Mouse (Mus musculus): Measurements from ENCODE around the gene Nrxn1. TPM values are rescaled to one million over a fixed set of nuclear protein-coding genes. Genes with fewer than 3 reads are reported as not detected.

Gene Nrxn1
- polyA plus RNA-seq, 3 experiments from 2014 or later = 0.11 to 0.81 TPM; not detected in 1

DNA sequence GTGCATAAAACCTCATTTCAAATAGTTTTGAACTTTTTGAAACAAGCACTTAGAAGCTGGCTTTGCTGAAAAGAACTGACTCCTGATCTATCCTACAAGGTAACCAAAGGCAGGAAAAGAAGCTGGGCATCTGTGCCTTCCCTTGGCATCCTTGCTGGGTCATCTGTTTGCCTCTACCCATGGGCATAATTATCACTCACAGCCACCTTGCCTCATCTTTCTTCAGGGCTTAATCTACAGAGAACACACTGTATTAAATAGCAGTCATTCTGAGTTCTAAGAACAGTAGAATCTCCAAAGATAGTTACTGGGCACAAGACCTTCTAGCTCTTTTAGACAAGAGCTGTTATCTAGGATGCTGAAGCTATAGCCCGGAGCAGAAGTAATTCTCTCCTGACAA is 442.6 kb downstream of the Nrxn1 start:
- no peak for ATAC-seq

DNA sequence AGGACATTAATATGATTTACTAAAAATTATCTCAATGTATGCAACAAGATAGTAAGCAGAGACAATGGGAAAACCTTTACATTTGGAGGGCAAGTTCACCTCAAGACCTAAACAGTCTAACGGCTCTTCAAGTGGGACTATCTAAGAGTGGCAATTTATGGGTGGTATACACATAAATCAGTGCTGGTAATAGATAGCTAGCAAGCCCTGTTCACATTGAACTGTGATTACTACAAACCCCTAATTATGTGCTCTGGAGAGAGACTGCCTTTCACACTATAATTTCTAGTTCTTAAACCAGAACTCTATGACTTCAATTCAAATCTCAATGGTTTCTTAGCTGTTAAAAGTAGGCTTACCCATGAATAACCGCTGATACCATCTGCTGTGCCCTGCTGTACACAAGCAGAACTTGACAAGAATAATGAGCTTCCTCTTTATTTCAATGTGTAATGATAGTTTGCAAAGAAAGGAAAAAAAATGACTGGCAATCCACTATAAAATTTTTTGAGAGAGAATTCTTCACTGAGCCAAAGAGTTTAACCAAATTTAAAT is 453.8 kb downstream of the Nrxn1 start:
- no peak for ATAC-seq

DNA sequence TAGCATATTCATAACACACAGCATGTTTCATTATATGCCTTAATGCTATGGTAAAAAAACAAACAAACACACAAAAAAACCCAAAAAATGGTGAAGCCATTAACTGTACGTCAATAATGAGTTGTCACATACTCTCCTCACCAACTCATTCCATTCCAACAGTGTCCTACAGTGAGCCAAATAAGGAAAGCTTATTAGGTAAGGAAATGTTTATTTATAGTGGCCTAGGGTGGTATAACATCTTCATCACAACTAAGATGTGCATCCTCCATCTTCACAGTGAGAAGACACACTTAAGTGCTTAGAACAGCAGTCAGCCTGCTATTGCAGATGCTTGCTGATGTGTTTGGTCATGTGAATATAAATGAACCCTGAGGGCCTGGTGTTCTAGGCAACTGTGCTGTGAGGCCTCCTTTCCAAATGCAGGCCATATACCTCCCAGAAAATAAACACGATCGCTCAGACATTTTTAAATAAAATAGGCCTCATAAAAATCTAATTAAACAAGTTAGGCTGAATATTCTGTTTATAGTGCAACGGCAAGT is 454.6 kb downstream of the Nrxn1 start:
- no peak for ATAC-seq

DNA sequence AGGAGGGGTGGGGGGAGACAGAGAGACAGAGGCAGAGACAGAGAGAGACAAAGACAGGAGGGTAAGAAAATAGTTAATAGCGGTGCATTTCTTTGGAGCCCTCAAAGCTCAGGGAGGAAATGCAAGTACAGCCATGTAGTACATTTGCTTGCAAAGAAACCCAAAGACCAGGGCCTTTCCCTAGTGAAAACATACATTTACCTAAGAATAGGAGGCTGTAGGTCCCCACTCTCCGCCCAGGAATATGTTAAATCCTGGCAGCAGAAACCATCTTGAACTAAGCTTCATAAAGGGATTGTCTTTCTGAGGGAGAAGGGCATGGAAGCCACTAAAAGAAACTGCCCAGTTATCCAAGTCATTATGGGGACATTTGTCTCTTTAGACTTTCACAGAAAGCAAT is 461.5 kb downstream of the Nrxn1 start:
- ATAC-seq = no peak

DNA sequence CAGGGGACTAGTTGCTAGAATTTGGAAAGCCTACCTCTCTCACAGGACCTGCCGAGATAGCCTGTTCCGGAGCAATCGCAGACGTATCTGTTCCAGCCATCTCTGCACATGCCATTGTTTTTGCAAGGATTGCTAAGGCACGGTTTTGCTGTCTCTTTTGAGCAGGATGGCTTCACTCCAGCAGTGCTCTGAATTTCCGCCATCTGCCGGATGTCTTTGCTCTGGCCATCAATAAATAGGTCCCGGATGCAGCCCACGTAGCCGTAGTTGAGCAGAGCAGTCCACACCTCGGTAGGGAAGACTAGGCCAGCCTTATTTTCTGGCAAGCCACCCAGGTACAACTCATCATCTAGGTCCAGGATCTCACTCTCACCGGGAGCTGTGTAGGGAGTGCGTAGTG is 463.0 kb downstream of the Nrxn1 start:
- ATAC-seq = no peak

DNA sequence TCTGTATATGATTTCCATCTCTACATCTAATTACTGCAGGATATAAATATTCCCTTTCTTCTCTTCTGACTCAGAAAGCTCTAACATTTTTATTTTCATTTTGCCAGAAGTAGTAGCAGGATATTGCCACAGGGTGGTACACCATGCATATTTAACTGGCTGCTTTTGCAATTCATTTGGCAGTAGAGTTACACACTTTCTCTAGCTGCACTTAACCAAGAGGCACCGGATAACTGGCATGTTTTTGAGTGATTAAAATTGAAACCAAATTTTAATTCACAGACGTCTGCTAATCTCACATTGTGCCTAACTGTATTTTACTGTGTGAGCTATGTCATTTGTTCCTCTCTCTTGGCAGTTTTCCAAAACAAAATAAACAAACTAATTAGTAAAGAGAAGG is 464.4 kb downstream of the Nrxn1 start:
- ATAC-seq = peak; percentile 35

DNA sequence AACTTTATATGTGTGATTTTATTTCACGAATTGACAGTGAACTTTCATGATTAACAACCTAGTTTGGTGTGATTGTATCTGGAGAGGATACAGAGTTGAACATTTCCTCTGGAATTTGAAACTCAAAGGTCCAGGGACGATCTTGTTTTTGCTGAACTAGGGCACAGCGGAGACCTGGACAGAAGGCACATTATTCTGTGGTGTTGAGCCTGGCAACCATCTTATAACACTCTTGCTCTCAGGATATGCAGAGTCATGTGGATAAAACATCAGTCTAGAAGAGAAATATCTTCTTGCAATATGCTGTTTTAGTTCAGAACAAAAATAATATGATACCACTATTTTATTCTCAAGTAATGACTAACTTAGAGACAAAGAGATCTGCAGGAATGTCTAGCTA is 464.9 kb downstream of the Nrxn1 start:
- no peak for ATAC-seq

DNA sequence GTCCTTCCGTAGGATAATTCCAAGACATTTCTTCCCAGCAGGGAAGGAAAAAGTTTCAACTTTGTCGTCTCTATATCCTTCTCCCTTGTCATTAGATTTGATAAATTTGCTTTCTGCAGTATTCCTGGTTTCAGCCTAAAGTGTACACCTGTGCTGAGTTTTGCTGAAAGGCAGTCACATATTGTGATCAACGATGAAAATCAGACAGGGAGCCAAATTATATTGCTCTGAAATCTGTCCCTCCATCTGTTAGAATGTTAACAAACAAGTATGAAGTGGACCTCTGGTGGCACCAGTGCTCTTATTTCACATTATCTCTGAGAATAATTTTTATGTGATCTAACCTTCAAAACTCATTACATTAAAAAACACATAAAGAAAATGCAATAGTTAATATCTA is 465.5 kb downstream of the Nrxn1 start:
- ATAC-seq = no peak

DNA sequence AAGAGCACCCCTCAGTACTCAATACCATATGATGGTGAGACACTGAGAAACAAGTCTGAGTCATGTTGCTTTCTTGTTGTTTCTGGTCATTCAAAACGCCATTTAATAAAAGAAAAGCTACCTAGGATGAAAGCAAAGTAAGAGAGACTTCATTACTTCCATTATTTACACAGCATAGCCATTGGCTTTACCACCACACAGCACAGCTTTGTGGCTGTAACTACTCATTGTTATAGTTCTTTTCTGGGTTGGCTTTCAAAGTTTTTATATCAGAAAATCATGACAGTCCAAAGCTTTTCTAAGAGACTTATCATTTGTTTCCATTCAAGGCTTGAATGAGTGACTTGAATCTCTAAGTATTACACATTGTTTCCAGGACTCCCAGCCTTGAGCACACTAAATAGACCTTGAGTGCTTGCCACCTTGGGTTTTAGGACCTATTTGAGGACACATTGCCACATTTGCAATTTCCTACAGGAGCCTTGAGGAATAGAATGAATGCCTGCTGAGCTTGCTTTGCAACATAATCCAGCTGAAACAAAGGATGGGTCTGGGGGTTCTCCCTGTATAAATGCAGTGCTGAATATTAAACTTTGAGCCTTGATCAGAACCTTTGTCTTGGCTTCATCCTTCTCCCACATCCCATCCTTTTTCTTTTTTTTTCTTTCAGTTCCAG is 468.1 kb downstream of the Nrxn1 start:
- no peak for ATAC-seq

DNA sequence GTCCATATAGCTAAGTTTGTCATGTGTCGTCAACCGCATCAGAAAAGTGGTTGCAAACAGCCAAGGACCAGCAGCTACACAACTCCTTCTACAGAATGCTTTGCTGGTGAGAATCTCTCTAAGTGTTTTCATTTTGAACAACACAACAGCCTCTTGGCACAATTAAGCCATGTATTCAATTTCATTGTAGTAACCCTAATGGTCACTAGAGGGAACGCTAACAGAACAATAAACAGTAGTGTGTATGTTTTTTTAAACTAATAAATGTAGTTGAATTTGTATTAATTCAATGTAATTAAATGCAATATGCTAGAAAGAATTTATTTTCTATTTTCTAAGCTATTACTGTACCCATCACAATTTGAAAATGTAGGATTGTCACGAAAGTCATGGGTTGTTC is 471.0 kb downstream of the Nrxn1 start:
- no peak for ATAC-seq

DNA sequence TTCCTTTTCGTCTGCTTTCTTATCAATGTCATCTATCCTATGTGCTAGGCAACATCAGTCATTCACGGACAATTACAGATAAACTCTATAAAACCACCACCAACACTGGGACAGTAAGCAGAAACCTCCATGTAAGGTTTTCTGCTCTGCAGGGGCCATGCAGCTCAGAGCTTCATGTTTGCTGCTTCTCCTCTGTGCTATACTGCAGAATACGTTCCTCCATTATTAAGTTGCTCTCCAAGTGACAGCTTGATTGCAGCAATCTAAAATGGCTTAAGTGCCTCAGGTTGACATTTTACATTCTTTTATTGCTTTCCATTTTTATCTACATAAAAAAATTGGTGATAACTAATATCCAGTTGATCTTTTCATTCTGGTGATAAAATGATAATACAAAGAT is 477.9 kb downstream of the Nrxn1 start:
- no peak for ATAC-seq

DNA sequence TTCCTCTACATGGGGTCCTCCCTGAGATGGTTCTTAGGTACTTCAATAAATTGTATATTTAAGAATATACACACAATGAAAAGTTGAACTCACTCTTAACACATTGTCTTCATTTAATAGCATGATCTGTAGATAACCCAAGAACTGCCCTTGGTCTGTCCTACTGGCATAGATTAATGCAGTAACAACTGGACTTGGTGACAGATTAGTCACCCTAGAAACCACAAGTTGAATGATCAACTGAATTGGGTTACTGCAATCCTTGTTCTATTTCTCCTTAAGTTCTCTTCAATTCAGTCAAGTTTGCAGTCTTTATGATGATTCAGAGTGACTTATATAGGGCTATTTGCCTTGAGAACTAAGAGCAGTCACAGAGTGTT is 485.5 kb downstream of the Nrxn1 start:
- ATAC-seq = no peak

DNA sequence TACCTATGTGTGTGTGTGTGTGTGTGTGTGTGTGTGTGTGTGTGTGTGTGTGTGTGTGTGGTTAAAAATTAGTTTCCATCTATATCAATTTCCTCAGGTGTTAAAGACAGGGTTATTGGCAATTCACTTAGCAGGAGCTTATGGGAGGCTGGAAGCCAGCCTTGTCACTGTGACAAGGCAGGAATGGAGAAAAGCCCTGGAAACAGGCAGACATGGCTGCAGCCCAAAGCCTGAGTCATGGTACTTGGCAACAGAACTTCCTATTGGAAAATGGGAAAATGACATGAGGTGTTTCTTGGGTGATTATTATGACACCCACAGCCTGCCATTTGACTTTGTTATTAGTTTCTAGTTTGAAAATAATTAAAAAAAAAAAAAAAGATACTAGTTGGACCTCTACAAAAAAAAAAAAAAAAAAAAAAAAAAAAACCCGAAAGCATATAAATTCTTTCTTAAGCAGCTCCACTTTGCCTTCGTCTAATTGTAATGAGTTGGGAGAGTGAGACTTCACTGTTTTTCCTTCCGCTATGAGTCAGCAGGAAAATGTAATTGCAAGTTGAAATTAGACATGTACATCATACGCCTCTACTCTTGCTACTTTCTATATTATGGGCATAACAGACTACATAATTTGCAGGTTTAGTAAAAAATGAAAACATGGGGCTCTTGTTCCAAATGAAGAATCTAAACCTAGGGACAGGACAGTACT is 486.0 kb downstream of the Nrxn1 start:
- ATAC-seq = no peak

DNA sequence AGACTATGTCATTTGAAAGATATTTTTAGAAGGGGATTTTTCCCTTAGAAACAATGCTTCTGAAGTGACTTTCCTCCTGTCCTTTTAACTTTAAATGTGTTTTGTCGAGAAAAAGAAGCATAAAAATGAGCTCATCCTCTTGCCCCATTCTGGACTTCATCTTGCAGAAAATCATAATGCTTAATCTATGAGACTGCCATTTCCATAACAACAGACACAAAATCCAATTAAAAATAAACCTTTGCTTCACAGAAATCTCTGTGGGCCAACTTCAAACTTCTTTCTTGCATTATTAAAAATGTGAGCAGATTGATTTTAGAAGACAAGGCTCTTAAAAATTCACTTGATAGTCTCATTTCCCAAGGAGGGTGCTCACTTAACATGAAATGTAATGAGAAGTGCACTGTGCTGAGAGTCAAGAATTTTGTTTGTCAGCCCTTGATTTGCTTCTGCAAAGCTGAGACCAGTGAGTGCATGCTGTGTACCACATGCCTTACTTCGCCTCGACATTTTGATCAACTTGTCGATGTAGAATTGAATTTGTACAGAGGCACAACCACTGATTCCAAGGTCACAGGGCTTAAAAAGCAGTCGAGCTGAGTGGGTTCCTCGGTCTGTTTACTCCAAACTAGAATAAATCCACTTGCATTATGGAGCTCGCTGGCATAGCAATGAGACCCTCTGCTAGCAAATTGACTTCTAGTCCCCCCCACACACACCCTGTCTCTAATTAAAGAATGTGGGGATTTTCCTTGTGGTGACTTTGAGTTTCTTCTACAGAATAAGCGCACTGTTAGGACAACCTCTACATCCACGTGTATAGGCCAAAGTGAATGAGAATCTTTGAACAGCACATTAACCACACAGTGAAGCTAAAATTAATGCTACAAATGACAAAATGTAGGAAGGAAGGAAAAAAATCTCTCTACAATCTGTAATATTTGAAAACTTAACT is 493.0 kb downstream of the Nrxn1 start:
- no peak for ATAC-seq

DNA sequence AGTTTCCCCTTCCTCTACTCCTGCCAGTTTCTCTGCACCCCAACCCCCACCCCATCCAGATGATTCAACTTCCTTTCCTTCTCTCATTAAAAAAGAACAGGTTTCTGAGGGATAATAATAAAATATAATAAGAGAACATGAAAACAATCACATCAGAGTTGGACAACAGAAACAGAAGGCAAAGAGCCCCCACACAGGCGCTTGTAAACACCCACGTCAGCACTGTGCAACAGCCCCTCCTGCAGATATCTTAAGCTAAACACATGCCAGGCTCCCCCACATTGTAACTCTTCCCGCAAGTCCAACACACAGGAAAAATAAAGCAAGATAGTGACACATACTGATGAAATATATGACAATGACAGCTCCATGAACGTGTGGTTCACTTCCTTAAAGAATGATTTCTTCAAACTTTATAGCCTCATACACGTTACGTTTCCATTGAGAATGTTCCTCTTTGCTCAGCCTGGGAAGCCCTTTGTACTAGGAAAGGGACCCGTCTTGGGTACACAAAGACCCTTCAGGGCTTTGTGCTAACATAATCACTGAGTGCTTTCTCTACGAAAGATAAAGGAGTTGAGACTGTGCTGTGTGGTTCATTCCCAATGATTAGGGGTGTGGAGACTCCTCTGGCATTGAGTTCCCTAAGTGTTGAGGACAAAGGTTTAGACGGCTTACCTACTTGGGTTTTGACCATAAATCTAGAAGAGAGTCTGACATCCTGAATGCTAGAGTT is 497.9 kb downstream of the Nrxn1 start:
- ATAC-seq = no peak

DNA sequence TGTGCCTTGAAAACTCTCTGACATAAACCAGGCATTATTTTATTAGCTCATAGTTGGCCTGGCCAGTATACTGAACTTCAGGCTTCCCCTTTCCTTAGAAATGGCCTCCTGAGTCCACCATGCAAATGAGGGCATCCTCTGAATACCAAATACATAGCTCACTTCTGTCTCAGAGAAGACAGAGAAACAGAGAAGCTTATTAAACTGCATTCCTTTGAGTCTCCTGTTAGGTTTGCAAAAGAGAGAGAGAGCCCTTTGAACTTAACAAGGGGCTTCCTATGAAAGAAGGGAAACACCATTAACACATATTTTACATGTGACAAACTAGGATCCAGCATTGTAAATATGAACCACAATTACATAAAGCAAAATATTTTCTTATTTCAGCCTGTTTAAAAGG is 506.0 kb downstream of the Nrxn1 start:
- ATAC-seq = no peak

DNA sequence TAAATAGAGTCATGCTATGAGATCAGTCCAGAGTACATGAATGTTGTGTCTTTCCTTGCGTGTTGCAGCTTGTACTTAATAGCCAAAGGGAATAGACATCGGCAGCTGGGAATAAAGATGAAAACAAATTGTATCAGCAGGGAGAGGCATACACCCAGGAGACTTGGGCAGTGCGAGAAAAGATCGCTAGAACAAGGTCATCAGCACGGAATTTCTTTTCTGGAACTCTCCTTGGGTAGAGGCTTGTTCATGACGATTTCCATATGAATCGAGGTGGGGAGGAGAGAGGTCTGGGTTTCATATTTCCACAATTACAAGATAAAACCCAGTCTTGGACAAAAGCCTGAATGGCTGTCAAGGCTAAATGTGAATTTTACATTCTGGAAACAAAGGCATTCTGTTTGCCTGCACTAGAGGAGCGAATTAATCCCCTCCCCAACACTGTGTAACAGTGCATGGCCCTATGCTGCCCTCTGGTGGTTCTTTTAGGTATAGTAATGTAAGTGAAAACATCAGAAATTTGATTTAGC is 508.1 kb downstream of the Nrxn1 start:
- peak; percentile 48 for ATAC-seq

DNA sequence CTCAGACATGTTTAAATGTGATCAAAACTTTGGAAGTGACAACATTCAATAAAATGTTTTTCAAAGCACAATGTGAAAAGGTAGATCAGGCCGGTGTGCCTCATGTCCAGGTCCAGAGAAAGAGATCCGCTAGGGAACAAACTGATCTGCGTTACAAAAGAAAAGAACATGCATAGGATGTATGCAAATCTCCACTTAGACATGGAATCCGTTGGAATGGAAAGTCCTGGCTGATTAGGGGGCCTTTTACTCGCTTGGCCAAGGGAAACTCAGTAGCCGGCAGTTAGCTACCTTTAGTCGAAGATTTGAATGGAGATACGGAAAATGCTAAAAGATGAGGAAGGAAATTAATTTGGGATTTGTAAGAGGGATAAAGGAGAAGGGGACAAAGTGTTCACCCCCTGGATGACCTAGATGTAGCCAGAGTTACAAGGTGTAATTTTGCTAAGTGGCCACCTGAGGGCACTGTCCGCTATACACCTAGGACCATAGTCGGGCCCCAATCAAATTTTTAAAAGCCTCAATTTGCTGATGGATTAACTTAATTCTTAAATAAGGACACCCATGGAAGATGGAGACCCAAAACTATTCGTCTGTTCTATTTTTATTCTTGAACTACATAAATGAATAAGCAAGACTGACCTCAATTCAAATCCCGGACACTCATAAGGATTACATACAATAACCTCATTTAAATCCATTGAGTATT is 508.9 kb downstream of the Nrxn1 start:
- ATAC-seq = no peak

DNA sequence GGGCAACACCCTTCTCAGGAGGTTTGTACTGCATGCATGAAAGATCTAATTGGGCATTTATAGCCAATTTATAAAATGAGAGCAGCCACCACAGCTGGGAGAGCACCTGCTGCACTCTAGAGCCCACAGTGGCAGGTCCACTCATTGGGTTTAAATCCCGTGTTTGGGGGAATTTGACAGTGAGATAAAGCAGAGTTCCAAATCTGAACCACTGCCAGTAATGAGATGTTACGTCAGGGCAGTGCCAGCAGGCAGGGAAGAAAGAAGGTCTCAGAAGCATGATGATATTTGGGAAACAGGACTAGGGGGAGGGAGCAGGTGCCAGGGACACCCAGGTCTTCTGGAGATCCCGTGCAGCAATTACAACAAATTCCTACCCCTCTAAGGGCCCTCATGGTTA is 509.7 kb downstream of the Nrxn1 start:
- ATAC-seq = no peak

DNA sequence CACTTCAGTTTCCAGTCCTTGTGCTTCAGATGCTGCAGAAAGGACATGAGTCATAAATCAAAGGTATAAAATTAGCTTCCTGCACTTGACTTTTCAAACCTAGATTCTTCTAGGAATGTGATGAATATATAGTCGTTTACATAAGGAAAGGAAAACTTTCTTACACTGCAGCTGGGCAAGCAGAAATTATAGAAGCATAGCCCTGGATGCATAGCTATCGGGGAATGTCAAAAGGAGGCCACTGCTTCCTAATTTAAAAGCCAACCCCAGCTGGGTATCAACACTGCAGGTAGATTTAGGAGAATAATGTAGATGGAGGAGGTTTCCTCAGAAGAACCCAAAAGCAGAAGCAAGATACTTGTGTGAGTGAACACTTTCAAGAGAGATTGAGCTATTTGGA is 523.0 kb downstream of the Nrxn1 start:
- ATAC-seq = no peak

DNA sequence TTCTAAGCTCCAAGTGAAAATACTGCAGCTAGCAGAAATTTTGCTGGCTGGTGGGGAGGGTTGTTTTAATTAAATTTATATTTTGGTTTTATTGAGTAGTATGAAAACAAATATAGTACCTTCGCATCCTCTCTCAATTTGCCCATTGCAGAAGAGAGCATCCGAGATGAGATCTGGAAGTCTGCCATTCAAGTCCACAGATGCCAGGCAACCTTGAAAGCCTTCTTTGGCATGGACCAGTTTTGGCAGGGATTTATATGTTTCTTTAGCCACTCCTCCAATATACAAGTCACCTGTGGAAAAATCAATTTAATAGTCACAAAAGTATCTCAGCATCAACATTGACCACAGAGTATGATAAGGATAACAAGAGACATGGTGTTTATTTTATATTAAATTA is 527.7 kb downstream of the Nrxn1 start:
- no peak for ATAC-seq
